Mouse (Mus musculus) heart, adult 2 months (tissue): Measurements from ENCODE around the gene Klk11. TPM values are rescaled to one million over a fixed set of nuclear protein-coding genes. Genes with fewer than 3 reads are reported as not detected.
A peak's percentile ranks its signal among the peaks of the same experiment; 100 is the strongest.

Experiments used
- DNase-seq, 2 experiments: peaks; one replicate each; pipeline ENCODE4 v3.0.0; 2021
- H3K27ac ChIP-seq: fragments of 200-600 bp; 2 replicates; pipeline ENCODE4 v1.8.1; 2022
- H3K27me3 ChIP-seq: fragments of 200-500 bp; 2 replicates; pipeline ENCODE4 v1.6.1; 2012; ENCODE audit warnings: mild to moderate bottlenecking, low read length, inconsistent platforms, mixed read lengths; ENCODE audit not compliant: control insufficient read depth, insufficient read depth
- H3K36me3 ChIP-seq: fragments of 200-500 bp; 2 replicates; pipeline ENCODE4 v1.6.1; 2012; ENCODE audit warnings: low read length, inconsistent platforms; ENCODE audit not compliant: control insufficient read depth, insufficient read depth
- H3K4me1 ChIP-seq: fragments of 200-500 bp; 2 replicates; pipeline ENCODE4 v1.6.1; 2011; ENCODE audit warnings: low read length; ENCODE audit not compliant: control insufficient read depth, insufficient read depth
- H3K4me3 ChIP-seq: fragments of 200-600 bp; 2 replicates; pipeline ENCODE4 v1.8.1; 2022
- H3K79me2 ChIP-seq: fragments of 200-500 bp; replicated peaks from 2 replicates; pipeline ENCODE4 v1.6.1; 2012; ENCODE audit warnings: mild to moderate bottlenecking, inconsistent platforms, low read length, moderate library complexity, mixed read lengths; ENCODE audit not compliant: control insufficient read depth, insufficient read depth
- H3K9ac ChIP-seq: fragments of 200-500 bp; 2 replicates; pipeline ENCODE4 v1.6.1; 2012; ENCODE audit warnings: low read depth, mild to moderate bottlenecking, control low read depth, inconsistent platforms, low read length, mixed read lengths
- CTCF ChIP-seq: fragments of 200-600 bp; IDR thresholded peaks from 2 replicates; pipeline ENCODE4 v1.8.1; 2022; ENCODE audit warnings: antibody characterized with exemption, mild to moderate bottlenecking, moderate library complexity
- EP300 ChIP-seq: fragments of 200-500 bp; IDR thresholded peaks from 2 replicates; pipeline ENCODE4 v1.6.1; 2011; ENCODE audit warnings: low read depth, low read length, control low read depth; ENCODE audit not compliant: insufficient read depth
- POLR2A ChIP-seq: fragments of 200-500 bp; IDR thresholded peaks from 2 replicates; pipeline ENCODE4 v1.6.1; 2011; ENCODE audit warnings: mild to moderate bottlenecking, low read depth, low read length, control low read depth; ENCODE audit not compliant: insufficient read depth
- WGBS: fragments of 180-500 bp; shearing (Covaris S2); methylation state at CpG from one replicate; pipeline ENCODE4 v1.1.7; 2018; 5-methylcytosine and 5-hydroxymethylcytosine counted together
- intact Hi-C: fragments of 180-260 bp; cut with DNase I; formaldehyde crosslinking; loops from one replicate; pipeline ENCODE4 v1.15.1; 2025
- polyA plus RNA-seq: library from polyadenylated mRNA; depleted of rRNA; stranded (reverse); fragments of >200 nt; gene quantifications from 2 replicates; pipeline ENCODE4 v1.2.3, GENCODE M21; 2012
- total RNA-seq, 2 experiments: library from RNA; stranded (reverse); gene quantifications; 2 replicates each; pipeline ENCODE4 v1.2.3; 2021

The Klk11 gene
- total and polyA plus RNA-seq, 3 experiments: 0.25 to 0.78 (median 0.44) TPM

GRCm38 (mm10) chr7:43777423-43777822 is 3.0 kb downstream of the Klk11 start:
- DNase-seq: peak in 1 of 2 experiments; percentile 1
- Histone ChIP-seq H3K27ac (no peak overlapping the region), H3K79me2 (no peaks in the 10 kb centered on the region), H3K27me3 (no peaks in the 10 kb centered on the region), H3K4me1 (0 out of 2 replicates have a peak, but pooled peaks cover 2% of the 10 kb centered on the region), H3K36me3 (no peaks in the 10 kb centered on the region), H3K9ac (no peak overlapping the region), H3K4me3 (no peak overlapping the region)
- intact Hi-C loops: no loop called here
- TF ChIP-seq CTCF (no peak), EP300 (no peak), POLR2A (no peak)
- WGBS: 84% methylated on average over 12 of the region's 12 CpGs

- Histone ChIP-seq H3K4me1 (0 out of 2 replicates have a peak, but pooled peaks cover 2% of the 10 kb centered on the region), H3K27me3 (no peaks in the 10 kb centered on the region), H3K27ac (no peak overlapping the region), H3K79me2 (no peaks in the 10 kb centered on the region), H3K4me3 (no peak overlapping the region), H3K36me3 (no peaks in the 10 kb centered on the region), H3K9ac (no peak overlapping the region)
- WGBS: 92% methylated on average over 10 of the region's 10 CpGs
- TF ChIP-seq EP300 (no peak), POLR2A (no peak), CTCF (no peak)
- peak in 1 of 2 experiments; percentile 0 for DNase-seq
- intact Hi-C loops: no loop called here
Observed at GRCm38 (mm10) chr7:43778176-43778970, 4.0 kb downstream of the Klk11 start.

- Histone ChIP-seq H3K9ac (no peak overlapping the region), H3K27me3 (no peaks in the 10 kb centered on the region), H3K79me2 (no peaks in the 10 kb centered on the region), H3K4me3 (no peak overlapping the region), H3K36me3 (no peaks in the 10 kb centered on the region), H3K4me1 (0 out of 2 replicates have a peak, but pooled peaks cover 2% of the 10 kb centered on the region), H3K27ac (no peak overlapping the region)
- DNase-seq: no peak
- intact Hi-C loops: loop anchor here (10.0 kb wide), 1 partner anchor 205 kb away; the partner anchor contains the start of gene Zfp719
- TF ChIP-seq POLR2A (no peak), CTCF (no peak), EP300 (no peak)
- WGBS: 49% methylated on average over 6 of the region's 6 CpGs
Observed at GRCm38 (mm10) chr7:43780241-43780640, 5.8 kb downstream of the Klk11 start.

GRCm38 (mm10) chr7:43780746-43781145 is 6.3 kb downstream of the Klk11 start, which contains the start of gene Klk10:
Gene Klk10 (plus strand): TSS chr7:43781035.
- H3K79me2 ChIP-seq: no peaks in the 10 kb centered on the region
- 32% methylated on average over 5 of the region's 5 CpGs for WGBS
- H3K27ac ChIP-seq: no peak within 1 kb of the TSS
- no peaks in the 10 kb centered on the region for H3K27me3 ChIP-seq
- TF ChIP-seq CTCF (no peak), EP300 (no peak), POLR2A (no peak)
- intact Hi-C loops: loop anchor here (10.0 kb wide), 1 partner anchor 206 kb away; the partner anchor contains the start of gene Zfp719
- H3K4me3 ChIP-seq: no peak within 1 kb of the TSS
- H3K36me3 ChIP-seq: no peaks in the 10 kb centered on the region
- H3K4me1 ChIP-seq: 0 out of 2 replicates have a peak, but pooled peaks cover 2% of the 10 kb centered on the region
- no peak within 1 kb of the TSS for H3K9ac ChIP-seq
- no peak for DNase-seq

- intact Hi-C loops: loop anchor here (10.0 kb wide), 1 partner anchor 207 kb away; the partner anchor contains the start of gene Zfp719
- H3K4me3 ChIP-seq: no peak overlapping the region
- no peak overlapping the region for H3K27ac ChIP-seq
- 0 out of 2 replicates have a peak, but pooled peaks cover 2% of the 10 kb centered on the region for H3K4me1 ChIP-seq
- H3K27me3 ChIP-seq: no peaks in the 10 kb centered on the region
- H3K36me3 ChIP-seq: no peaks in the 10 kb centered on the region
- no peak for DNase-seq
- 84% methylated on average over 11 of the region's 11 CpGs for WGBS
- H3K79me2 ChIP-seq: no peaks in the 10 kb centered on the region
- TF ChIP-seq EP300 (no peak), POLR2A (no peak), CTCF (no peak)
- H3K9ac ChIP-seq: no peak overlapping the region
Observed at GRCm38 (mm10) chr7:43781541-43781940, 7.1 kb downstream of the Klk11 start.
